Mouse (Mus musculus) colon, adult 2 months (tissue): ENCODE data around the gene Gm13276. TPM values are rescaled to one million over a fixed set of nuclear protein-coding genes. Genes with fewer than 3 reads are reported as not detected.

Experiments used
- polyA plus RNA-seq: library from polyadenylated mRNA; depleted of rRNA; stranded (reverse); fragments of >200 nt; gene quantifications from 2 replicates; pipeline ENCODE4 v1.2.3, GENCODE M21; 2012; rRNA removed

Gm13276 gene
- not detected in 2 replicates for polyA plus RNA-seq

DNA sequence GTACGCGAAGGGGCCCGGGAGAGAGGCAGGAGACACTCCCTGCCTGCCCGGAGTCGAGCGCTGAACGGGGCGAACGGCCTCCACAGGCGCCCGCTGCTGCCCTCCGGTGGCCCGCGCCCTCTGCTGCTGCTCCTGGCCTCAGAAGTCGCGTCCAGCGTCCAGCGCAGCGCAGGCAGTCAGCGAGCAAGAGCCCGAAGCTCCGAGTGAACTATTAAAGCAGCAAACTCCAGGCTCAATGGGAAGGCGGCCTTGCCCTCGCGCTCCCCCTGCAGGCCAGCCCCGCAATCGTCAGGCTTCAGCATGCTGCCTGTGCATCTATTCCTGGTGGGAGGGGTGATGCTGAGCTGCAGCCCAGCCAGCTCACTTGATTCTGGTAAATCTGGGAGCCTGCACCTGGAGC, at the start of gene Gm13276:
Gene Gm13276, plus strand, starts transcription at position 301 of the 400 bp plus-strand sequence.

GRCm38 (mm10) chr4:88754818-88755340, 30.6 kb upstream of the Gm13276 start, which contains the start of gene Gm13271:
Gene Gm13271, plus strand, starts transcription at chr4:88754868.

DNA sequence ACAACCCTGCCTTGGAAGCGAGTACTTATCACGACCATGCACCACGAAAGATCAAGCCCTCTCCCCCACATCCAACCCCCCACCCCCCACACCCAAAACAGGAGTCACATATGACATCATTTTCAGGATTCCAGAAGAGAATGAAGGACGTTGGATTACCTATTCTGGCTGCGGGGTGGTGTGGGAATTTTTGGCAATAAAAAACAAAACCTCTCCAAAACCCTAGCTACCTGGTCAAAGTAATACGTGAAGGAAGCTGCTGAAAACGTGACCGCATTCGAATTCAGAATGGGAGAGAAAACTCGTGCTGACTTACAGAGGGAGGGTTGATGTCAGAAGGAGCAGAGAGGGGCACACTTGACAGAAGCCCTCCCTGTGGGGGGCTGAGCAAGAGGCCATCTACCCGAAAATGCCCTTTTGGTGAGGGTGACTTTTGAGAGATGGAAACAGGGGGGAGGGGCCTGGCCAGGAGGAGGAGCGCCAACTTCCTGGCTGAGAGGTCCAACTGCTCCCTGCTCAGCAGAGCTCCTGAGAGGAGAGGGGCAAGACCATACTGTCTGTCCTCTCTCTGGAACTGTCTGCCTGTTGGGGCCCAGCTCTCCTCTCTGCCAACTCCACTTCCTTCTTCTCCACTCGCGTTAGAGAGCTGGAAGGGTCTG, 25.8 kb upstream of the Gm13276 start, which contains the start of gene Gm13283:
Gene Gm13283, plus strand, starts transcription at position 510 of the 659 bp plus-strand sequence.

DNA sequence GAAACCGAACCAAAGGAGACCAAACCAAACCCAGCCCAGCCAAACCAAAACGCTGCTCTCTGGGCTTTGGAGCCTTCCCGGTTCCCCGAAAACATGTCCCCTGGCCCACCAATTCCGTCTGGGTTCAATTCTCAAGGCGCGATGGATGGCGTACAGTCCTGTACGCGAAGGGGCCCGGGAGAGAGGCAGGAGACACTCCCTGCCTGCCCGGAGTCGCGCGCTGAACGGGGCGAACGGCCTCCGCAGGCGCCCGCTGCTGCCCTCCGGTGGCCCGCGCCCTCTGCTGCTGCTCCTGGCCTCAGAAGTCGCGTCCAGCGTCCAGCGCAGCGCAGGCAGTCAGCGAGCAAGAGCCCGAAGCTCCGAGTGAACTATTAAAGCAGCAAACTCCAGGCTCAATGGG, 12.0 kb upstream of the Gm13276 start, which contains the start of gene Gm13290:
Gene Gm13290, plus strand, starts transcription at position 301 of the 400 bp plus-strand sequence.

DNA sequence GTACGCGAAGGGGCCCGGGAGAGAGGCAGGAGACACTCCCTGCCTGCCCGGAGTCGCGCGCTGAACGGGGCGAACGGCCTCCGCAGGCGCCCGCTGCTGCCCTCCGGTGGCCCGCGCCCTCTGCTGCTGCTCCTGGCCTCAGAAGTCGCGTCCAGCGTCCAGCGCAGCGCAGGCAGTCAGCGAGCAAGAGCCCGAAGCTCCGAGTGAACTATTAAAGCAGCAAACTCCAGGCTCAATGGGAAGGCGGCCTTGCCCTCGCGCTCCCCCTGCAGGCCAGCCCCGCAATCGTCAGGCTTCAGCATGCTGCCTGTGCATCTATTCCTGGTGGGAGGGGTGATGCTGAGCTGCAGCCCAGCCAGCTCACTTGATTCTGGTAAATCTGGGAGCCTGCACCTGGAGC, 8.9 kb upstream of the Gm13276 start, which contains the start of gene Gm13289:
Gene Gm13289, plus strand, starts transcription at position 301 of the 400 bp plus-strand sequence.

DNA sequence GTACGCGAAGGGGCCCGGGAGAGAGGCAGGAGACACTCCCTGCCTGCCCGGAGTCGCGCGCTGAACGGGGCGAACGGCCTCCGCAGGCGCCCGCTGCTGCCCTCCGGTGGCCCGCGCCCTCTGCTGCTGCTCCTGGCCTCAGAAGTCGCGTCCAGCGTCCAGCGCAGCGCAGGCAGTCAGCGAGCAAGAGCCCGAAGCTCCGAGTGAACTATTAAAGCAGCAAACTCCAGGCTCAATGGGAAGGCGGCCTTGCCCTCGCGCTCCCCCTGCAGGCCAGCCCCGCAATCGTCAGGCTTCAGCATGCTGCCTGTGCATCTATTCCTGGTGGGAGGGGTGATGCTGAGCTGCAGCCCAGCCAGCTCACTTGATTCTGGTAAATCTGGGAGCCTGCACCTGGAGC, 6.0 kb upstream of the Gm13276 start, which contains the start of gene Gm13272:
Gene Gm13272, plus strand, starts transcription at position 301 of the 400 bp plus-strand sequence.

GRCm38 (mm10) chr4:88781831-88782230, 3.7 kb upstream of the Gm13276 start, which contains the start of gene Ifnz:
Gene Ifnz, plus strand, starts transcription at chr4:88782131.

GRCm38 (mm10) chr4:88788402-88788801, 2.9 kb downstream of the Gm13276 start, which contains the start of gene Gm13277:
Gene Gm13277, plus strand, starts transcription at chr4:88788632.

DNA sequence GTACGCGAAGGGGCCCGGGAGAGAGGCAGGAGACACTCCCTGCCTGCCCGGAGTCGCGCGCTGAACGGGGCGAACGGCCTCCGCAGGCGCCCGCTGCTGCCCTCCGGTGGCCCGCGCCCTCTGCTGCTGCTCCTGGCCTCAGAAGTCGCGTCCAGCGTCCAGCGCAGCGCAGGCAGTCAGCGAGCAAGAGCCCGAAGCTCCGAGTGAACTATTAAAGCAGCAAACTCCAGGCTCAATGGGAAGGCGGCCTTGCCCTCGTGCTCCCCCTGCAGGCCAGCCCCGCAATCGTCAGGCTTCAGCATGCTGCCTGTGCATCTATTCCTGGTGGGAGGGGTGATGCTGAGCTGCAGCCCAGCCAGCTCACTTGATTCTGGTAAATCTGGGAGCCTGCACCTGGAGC, 5.7 kb downstream of the Gm13276 start, which contains the start of gene Gm13278:
Gene Gm13278, plus strand, starts transcription at position 301 of the 400 bp plus-strand sequence.

GRCm38 (mm10) chr4:88793936-88794675, 8.6 kb downstream of the Gm13276 start, which contains the start of gene Gm13275:
Gene Gm13275, plus strand, starts transcription at chr4:88794487.

GRCm38 (mm10) chr4:88797097-88797496, 11.6 kb downstream of the Gm13276 start, which contains the start of gene Gm13279:
Gene Gm13279, plus strand, starts transcription at chr4:88797397.

GRCm38 (mm10) chr4:88799365-88799764, 13.9 kb downstream of the Gm13276 start, which contains the start of gene Gm13285:
Gene Gm13285, plus strand, starts transcription at chr4:88799665.

GRCm38 (mm10) chr4:88802954-88803353, 17.4 kb downstream of the Gm13276 start, which contains the start of gene Gm13287:
Gene Gm13287, plus strand, starts transcription at chr4:88803254.

GRCm38 (mm10) chr4:88805231-88805630, 19.7 kb downstream of the Gm13276 start, which contains the start of gene Gm13288:
Gene Gm13288, plus strand, starts transcription at chr4:88805531.

GRCm38 (mm10) chr4:88815928-88816327, 30.4 kb downstream of the Gm13276 start, which contains the start of gene Ifna7:
Gene Ifna7, plus strand, starts transcription at chr4:88816228.

DNA sequence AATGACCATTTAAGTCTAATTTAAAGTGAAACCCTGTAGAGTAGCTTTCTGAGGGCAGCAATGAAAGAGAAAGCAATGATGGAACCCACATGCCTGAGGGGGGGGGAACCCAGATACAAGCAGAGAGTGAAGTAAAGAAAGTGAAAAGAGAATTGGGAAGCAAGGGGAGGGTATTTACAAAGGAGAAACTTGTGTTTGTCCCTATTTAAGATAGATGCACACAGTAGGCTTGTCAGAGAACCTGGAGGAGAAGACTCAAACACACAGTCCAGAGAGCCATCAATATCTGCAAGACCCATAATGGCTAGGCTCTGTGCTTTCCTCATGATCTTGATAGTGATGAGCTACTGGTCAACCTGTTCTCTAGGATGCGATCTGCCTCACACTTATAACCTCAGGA, 34.1 kb downstream of the Gm13276 start, which contains the start of gene Ifna11:
Gene Ifna11, plus strand, starts transcription at position 301 of the 400 bp plus-strand sequence.

GRCm38 (mm10) chr4:88827116-88827515, 41.6 kb downstream of the Gm13276 start, which contains the start of gene Ifna6:
Gene Ifna6, plus strand, starts transcription at chr4:88827416.

GRCm38 (mm10) chr4:88835225-88835624, 49.7 kb downstream of the Gm13276 start, which contains the start of gene Ifna5:
Gene Ifna5, plus strand, starts transcription at chr4:88835525.

